Mouse (Mus musculus) lung, postnatal 0 days (tissue): ENCODE results near the gene Ahr.

Experiments
- CTCF ChIP-seq: IDR thresholded peaks from 2 replicates; pipeline ENCODE4 v1.5.1; 2016; ENCODE audit warnings: antibody characterized with exemption, mild to moderate bottlenecking
- EP300 ChIP-seq: IDR thresholded peaks from 2 replicates; pipeline ENCODE4 v1.6.1; 2016; ENCODE audit warnings: antibody characterized with exemption, mild to moderate bottlenecking, control low read depth

DNA sequence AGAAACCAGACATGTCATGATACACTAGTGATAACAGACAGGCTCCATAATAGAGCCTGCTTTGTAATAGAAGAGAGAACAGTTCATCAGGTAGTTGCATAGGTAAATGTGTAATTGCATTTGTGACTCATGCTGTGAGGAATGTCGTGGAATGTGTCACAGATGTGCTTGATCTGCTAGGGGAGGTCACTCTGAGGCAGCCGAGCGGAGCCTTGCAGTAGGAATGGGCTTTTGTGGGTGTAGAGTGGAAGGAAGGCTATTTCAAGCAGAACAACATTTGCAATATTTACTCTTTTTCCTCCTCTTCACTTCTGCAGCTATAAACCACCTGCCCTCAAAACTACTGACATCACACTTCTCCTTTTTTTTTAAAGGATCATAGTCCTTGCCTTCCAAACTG lies 4.0 kb upstream of the Ahr start:
- TF ChIP-seq CTCF: no peak
- TF ChIP-seq EP300: no peak
